Mouse (Mus musculus) CH12.LX (cell line): Measurements from ENCODE around the gene Pik3r2.

Source experiments
- CTCF ChIP-seq, 2 experiments: IDR thresholded peaks in 1 of 2; conservative IDR thresholded peaks in 1 of 2; 2 replicates each; pipeline ENCODE4 v1.5.1; 2011 to 2012; ENCODE audit warnings: low read depth in 2 of 2, low read length in 2 of 2, improper control_type of control experiment in 1 of 2, inconsistent platforms in 1 of 2, mild to moderate bottlenecking in 1 of 2, moderate library complexity in 1 of 2
- EP300 ChIP-seq: IDR thresholded peaks from 2 replicates; pipeline ENCODE4 v1.6.1; 2011; ENCODE audit warnings: low read length, improper control_type of control experiment
- ETS1 ChIP-seq: conservative IDR thresholded peaks from 2 replicates; pipeline ENCODE4 v1.6.1; 2012; ENCODE audit warnings: low read depth, mild to moderate bottlenecking, inconsistent platforms, low read length, improper control_type of control experiment, moderate library complexity
- MAZ ChIP-seq: IDR thresholded peaks from 2 replicates; pipeline ENCODE4 v1.6.1; 2012; ENCODE audit warnings: low read depth, mild to moderate bottlenecking, inconsistent platforms, low read length, improper control_type of control experiment, moderate library complexity
- NRF1 ChIP-seq: IDR thresholded peaks from 2 replicates; pipeline ENCODE4 v1.6.1; 2014; ENCODE audit warnings: low read depth, mild to moderate bottlenecking, inconsistent platforms, low read length, improper control_type of control experiment, moderate library complexity
- POLR2A ChIP-seq: IDR thresholded peaks from 2 replicates; pipeline ENCODE4 v1.6.1; 2011; ENCODE audit warnings: low read depth, mild to moderate bottlenecking, improper control_type of control experiment, low read length
- RAD21 ChIP-seq: IDR thresholded peaks from 2 replicates; pipeline ENCODE4 v1.6.1; 2011; ENCODE audit warnings: low read depth, mild to moderate bottlenecking, low read length, improper control_type of control experiment, moderate library complexity
- ZNF384 ChIP-seq: IDR thresholded peaks from 2 replicates; pipeline ENCODE4 v1.6.1; 2012; ENCODE audit warnings: low read depth, low read length, improper control_type of control experiment, inconsistent platforms

DNA sequence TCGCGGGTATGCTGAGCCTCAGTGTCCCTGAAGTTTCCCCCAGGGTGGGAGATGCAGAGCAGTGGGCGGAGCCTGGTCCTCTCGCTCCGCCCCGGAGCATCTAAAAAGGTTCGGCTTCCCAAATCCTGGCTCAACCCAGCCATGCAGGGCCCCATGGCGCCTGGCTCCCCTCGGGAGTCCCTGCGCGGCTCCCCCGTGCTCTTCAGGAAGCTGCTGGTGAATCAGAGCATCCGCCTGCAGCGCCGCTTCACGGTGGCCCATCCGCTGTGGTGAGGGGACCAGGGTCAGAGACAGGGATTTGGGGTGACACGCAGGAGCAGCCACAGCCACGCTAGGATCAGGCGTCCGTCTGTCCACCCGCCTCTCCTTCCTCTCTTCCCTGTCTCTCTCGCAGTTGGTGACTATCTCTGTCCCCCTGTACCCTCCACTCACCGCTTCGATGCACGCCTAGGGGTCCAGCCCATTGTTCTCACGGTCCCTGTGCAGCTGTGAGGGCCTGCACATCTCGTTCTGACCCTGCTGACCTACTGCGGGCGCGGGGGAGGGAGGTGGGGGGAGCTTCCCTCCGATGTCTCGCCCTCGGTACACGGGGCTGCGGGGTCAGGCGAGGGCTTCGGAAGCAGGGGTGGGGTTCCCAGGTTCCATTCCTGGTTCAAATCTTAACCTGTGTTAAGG lies 33.4 kb downstream of the Pik3r2 start:
- TF ChIP-seq ZNF384 (no peak), ETS1 (no peak), CTCF (conservative IDR thresholded peaks at IDR 0.05 in 1 of 2, IDR thresholded peaks at IDR 0.05 in 1 of 2; ENCODE audit: low read depth in 2 of 2, low read length in 2 of 2) (no peak), POLR2A (no peak), EP300 (no peak), RAD21 (no peak), NRF1 (no peak), MAZ (no peak)
